Mouse (Mus musculus) liver, embryonic 14.5 days (tissue): ENCODE results near the gene Sf3b4.

Experiments
- CTCF ChIP-seq: IDR thresholded peaks from 2 replicates; pipeline ENCODE4 v1.5.1; 2016; ENCODE audit warnings: antibody characterized with exemption, low read depth, control low read depth
- EP300 ChIP-seq: IDR thresholded peaks from 2 replicates; pipeline ENCODE4 v1.6.1; 2016; ENCODE audit warnings: antibody characterized with exemption, low read depth

- TF ChIP-seq CTCF (no peak), EP300 (0 out of 2 replicates have a peak, but pooled peaks have one; percentile 10)
Measured at GRCm38 (mm10) chr3:96221640-96222038, 49.5 kb downstream of the Sf3b4 start.
